Mouse (Mus musculus): Measurements from ENCODE around the gene Tdp2. TPM values are rescaled to one million over a fixed set of nuclear protein-coding genes. Genes with fewer than 3 reads are reported as not detected.

Gene Tdp2
- total and polyA plus RNA-seq, 3 experiments = 33.1 to 45.3 TPM; not detected in 1

GRCm38 (mm10) chr13:24880208-24880607 is 48.7 kb downstream of the Tdp2 start:
- H3K4me3 ChIP-seq (ENCODE audit: control insufficient read depth in 1 of 2, insufficient read depth in 1 of 2, low read depth in 2 of 2, low read length in 2 of 2) = no peak overlapping the region
- H3K9ac ChIP-seq (ENCODE audit: control insufficient read depth, low read depth, low read length, poor library complexity, severe bottlenecking) = no peak overlapping the region
- H3K79me2 ChIP-seq (ENCODE audit: control insufficient read depth, insufficient read depth, low read length, poor library complexity) = no peaks in the 10 kb centered on the region
- H3K4me1 ChIP-seq (ENCODE audit: control insufficient read depth in 1 of 2, insufficient read depth in 2 of 2, low read length in 2 of 2) = no peaks in the 10 kb centered on the region
- TF ChIP-seq ZKSCAN1 (IDR thresholded peaks at IDR 0.05; ENCODE audit: low read depth, low read length) (no peak), NRF1 (IDR thresholded peaks at IDR 0.05; ENCODE audit: insufficient read depth, low read depth, low read length, poor library complexity, severe bottlenecking) (no peak), GATA1 (IDR thresholded peaks at IDR 0.05; ENCODE audit: low read depth, low read length) (no peak), EP300 (IDR thresholded peaks at IDR 0.05; ENCODE audit: low read depth in 1 of 2, low read length in 2 of 2) (no peak), ZNF384 (IDR thresholded peaks at IDR 0.05; ENCODE audit: low read depth, low read length) (no peak), USF1 (IDR thresholded peaks at IDR 0.05; ENCODE audit: low read depth, low read length) (no peak)
- H3K36me3 ChIP-seq (ENCODE audit: control insufficient read depth in 1 of 2, insufficient read depth in 2 of 2, low read length in 2 of 2) = no peaks in the 10 kb centered on the region
- DNase-seq (ENCODE audit: low read depth, low spot score) = no peak
- peaks cover 0 to 5% of the 10 kb centered on the region in 2 experiments; a peak in 3 of 4 replicates for H3K27me3 ChIP-seq (ENCODE audit: control insufficient read depth in 1 of 2, insufficient read depth in 2 of 2, low read length in 2 of 2)
- no peaks in the 10 kb centered on the region for H3K9me3 ChIP-seq (replicated peaks; ENCODE audit: insufficient read depth, low read length)
- no peak overlapping the region for H3K27ac ChIP-seq (ENCODE audit: control insufficient read depth, low read depth, low read length)

GRCm38 (mm10) chr13:24880704-24881103 is 49.2 kb downstream of the Tdp2 start:
- H3K79me2 ChIP-seq (ENCODE audit: control insufficient read depth, insufficient read depth, low read length, poor library complexity) = no peaks in the 10 kb centered on the region
- no peak for DNase-seq (ENCODE audit: low read depth, low spot score)
- H3K36me3 ChIP-seq (ENCODE audit: control insufficient read depth in 1 of 2, insufficient read depth in 2 of 2, low read length in 2 of 2) = no peaks in the 10 kb centered on the region
- TF ChIP-seq MAX (IDR thresholded peaks at IDR 0.05; ENCODE audit: low read length) (no peak), ETS1 (IDR thresholded peaks at IDR 0.05; ENCODE audit: low read depth, low read length) (no peak), CHD1 (IDR thresholded peaks at IDR 0.05; ENCODE audit: low read depth, low read length) (no peak), TBP (IDR thresholded peaks at IDR 0.05; ENCODE audit: low read depth, low read length) (no peak), MAFK (IDR thresholded peaks at IDR 0.05; ENCODE audit: borderline replicate concordance, low read depth, low read length) (no peak), ZKSCAN1 (IDR thresholded peaks at IDR 0.05; ENCODE audit: low read depth, low read length) (no peak), MAZ (IDR thresholded peaks at IDR 0.05; ENCODE audit: low read depth, low read length) (no peak)
- no peak overlapping the region for H3K4me3 ChIP-seq (ENCODE audit: control insufficient read depth in 1 of 2, insufficient read depth in 1 of 2, low read depth in 2 of 2, low read length in 2 of 2)
- H3K9ac ChIP-seq (ENCODE audit: control insufficient read depth, low read depth, low read length, poor library complexity, severe bottlenecking) = no peak overlapping the region
- no peaks in the 10 kb centered on the region for H3K4me1 ChIP-seq (ENCODE audit: control insufficient read depth in 1 of 2, insufficient read depth in 2 of 2, low read length in 2 of 2)
- H3K27ac ChIP-seq (ENCODE audit: control insufficient read depth, low read depth, low read length) = no peak overlapping the region
- no peaks in the 10 kb centered on the region for H3K9me3 ChIP-seq (replicated peaks; ENCODE audit: insufficient read depth, low read length)
- peaks cover 0 to 5% of the 10 kb centered on the region in 2 experiments; a peak in 3 of 4 replicates for H3K27me3 ChIP-seq (ENCODE audit: control insufficient read depth in 1 of 2, insufficient read depth in 2 of 2, low read length in 2 of 2)

DNA sequence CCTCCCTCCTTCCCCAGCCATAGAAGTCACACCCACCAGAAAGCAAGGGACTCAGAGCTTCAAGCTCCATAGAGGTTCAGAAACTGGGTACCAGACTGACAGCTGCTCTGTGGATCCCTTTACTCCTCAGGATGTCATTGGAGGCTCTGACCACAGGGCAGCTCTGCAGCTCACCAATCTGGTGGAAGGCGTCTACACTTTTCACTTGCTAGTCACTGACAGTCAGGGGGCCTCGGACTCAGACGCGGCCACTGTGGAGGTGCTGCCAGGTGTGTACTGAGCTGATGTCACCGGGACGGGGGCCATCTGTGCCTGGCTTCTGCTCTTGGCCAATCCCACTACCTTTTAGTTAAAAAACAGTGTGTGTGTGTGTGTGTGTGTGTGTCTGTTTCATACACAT is 50.9 kb downstream of the Tdp2 start:
- H3K79me2 ChIP-seq (ENCODE audit: control insufficient read depth, insufficient read depth, low read length, poor library complexity) = no peaks in the 10 kb centered on the region
- DNase-seq (ENCODE audit: low read depth, low spot score) = no peak
- no peaks in the 10 kb centered on the region for H3K4me1 ChIP-seq (ENCODE audit: control insufficient read depth in 1 of 2, insufficient read depth in 2 of 2, low read length in 2 of 2)
- H3K36me3 ChIP-seq (ENCODE audit: control insufficient read depth in 1 of 2, insufficient read depth in 2 of 2, low read length in 2 of 2) = no peaks in the 10 kb centered on the region
- TF ChIP-seq ELF1 (IDR thresholded peaks at IDR 0.05; ENCODE audit: low read depth, low read length) (no peak), GATA1 (IDR thresholded peaks at IDR 0.05; ENCODE audit: low read depth, low read length) (no peak), RAD21 (IDR thresholded peaks at IDR 0.05; ENCODE audit: low read depth, low read length) (no peak), RCOR1 (IDR thresholded peaks at IDR 0.05; ENCODE audit: low read depth, low read length) (no peak), POLR2A (IDR thresholded peaks at IDR 0.05; ENCODE audit: control insufficient read depth in 1 of 2, insufficient read depth in 1 of 2, low read depth in 1 of 2, low read length in 2 of 2, poor library complexity in 1 of 2) (no peak)
- no peaks in the 10 kb centered on the region for H3K9me3 ChIP-seq (replicated peaks; ENCODE audit: insufficient read depth, low read length)
- no peak overlapping the region for H3K9ac ChIP-seq (ENCODE audit: control insufficient read depth, low read depth, low read length, poor library complexity, severe bottlenecking)
- H3K27ac ChIP-seq (ENCODE audit: control insufficient read depth, low read depth, low read length) = no peak overlapping the region
- H3K27me3 ChIP-seq (ENCODE audit: control insufficient read depth in 1 of 2, insufficient read depth in 2 of 2, low read length in 2 of 2) = peaks cover 0 to 5% of the 10 kb centered on the region in 2 experiments; a peak in 3 of 4 replicates
- H3K4me3 ChIP-seq (ENCODE audit: control insufficient read depth in 1 of 2, insufficient read depth in 1 of 2, low read depth in 2 of 2, low read length in 2 of 2) = no peak overlapping the region
